Mouse (Mus musculus): ENCODE measurements around the gene Bcdin3d. TPM values are rescaled to one million over a fixed set of nuclear protein-coding genes. Genes with fewer than 3 reads are reported as not detected.
"Not testable (repeated sequence)": the region's sequence is repeated elsewhere in the genome, so short reads cannot be mapped to it uniquely, and the experiment has no call there.

Gene Bcdin3d
- polyA plus RNA-seq, 1 experiment from 2014 or later = 10.4 TPM

DNA sequence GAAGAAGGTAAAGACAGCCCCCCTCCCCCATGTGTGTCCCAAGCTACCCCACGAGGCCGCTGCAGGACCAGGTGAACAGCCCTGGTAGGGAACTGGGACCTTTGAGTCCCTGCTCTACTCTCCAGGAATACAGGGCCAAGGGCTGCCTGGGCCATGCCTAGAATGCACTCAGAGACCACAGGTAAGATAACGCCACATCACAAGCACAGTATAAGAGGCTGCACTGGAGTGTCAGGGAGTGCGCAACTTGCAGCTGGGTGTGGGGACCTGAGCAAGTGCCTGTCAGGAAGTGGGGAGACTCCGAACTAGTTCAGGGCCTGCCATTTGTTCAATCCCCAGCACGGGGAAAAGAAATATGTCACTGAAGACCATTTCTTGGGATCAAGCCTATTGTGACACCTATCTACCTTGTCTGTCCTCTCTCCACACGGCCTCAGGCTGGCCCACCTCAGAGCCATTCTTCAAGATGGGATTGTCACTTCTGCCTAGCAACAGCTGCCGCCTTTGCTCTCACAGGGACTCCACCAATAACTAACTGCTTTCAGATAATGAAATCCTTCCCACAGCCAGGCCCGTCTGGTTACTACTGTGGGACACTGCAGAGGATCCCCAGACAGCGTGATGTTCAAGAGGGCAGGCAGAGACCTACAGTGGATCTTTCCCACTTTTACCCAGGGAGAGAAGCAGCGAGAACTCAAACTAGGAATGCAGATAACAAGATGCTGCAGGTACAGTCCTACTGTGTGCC lies 21.2 kb downstream of the Bcdin3d start:
- WGBS = 76% methylated on average over 11 of the region's 11 CpGs
- ATAC-seq (ENCODE audit: low FRiP score, low TSS enrichment) (no peak), DNase-seq (ENCODE audit: low spot score) (no peak)
- Histone ChIP-seq H3K9me3 (ENCODE audit: control insufficient read depth, low read length) (no peaks in the 10 kb centered on the region), H3K9ac (ENCODE audit: low read length) (no peak overlapping the region), H3K27ac (replicated peaks) (no peak overlapping the region), H3K4me2 (replicated peaks; ENCODE audit: low read depth) (no peak overlapping the region), H3K27me3 (ENCODE audit: control insufficient read depth, insufficient read depth, low read length) (no peaks in the 10 kb centered on the region), H3K36me3 (ENCODE audit: control insufficient read depth, insufficient read depth, low read length) (no peaks in the 10 kb centered on the region), H3K4me3 (ENCODE audit: low read depth, low read length) (no peak overlapping the region), H3K4me1 (replicated peaks; ENCODE audit: control insufficient read depth, insufficient read depth) (no peaks in the 10 kb centered on the region; the same call in 1 of the 2 replicates)
- TF ChIP-seq EP300 (optimal IDR thresholded peaks at IDR 0.05) = no peak
- no peak for TF ChIP-seq CTCF (IDR thresholded peaks at IDR 0.05; ENCODE audit: low read depth)

DNA sequence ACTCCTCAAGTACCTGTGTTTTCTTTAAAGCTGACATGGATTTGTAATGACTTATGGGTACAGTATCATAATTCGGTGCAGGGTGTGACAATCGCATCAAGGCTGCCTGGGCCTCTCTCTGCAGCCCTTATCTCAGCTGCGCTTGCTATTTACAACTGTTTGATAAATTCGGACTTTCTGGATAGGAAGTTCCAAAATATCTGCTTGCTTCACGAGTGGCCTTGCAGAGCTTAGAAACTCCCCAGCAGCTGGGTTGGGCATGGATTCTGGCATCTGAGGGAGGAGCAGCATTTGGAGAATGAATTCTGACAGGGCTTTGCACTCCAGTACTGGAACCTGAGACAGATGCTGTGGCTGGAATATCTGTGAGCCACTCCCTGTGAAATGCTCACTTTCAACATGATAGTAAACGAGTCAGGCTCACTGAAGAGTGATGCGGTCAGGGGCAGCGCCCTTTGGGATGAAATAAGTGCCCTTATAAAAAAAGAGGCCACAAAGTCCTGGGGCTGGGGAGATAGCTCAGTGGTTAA lies 24.7 kb downstream of the Bcdin3d start:
- Histone ChIP-seq H3K9ac (ENCODE audit: low read length) (no peak overlapping the region), H3K4me2 (replicated peaks; ENCODE audit: low read depth) (no peak overlapping the region), H3K27ac (replicated peaks) (no peak overlapping the region), H3K4me1 (replicated peaks; ENCODE audit: control insufficient read depth, insufficient read depth) (no peaks in the 10 kb centered on the region; the same call in 1 of the 2 replicates), H3K27me3 (ENCODE audit: control insufficient read depth, insufficient read depth, low read length) (no peaks in the 10 kb centered on the region), H3K4me3 (ENCODE audit: low read depth, low read length) (no peak overlapping the region), H3K9me3 (ENCODE audit: control insufficient read depth, low read length) (no peaks in the 10 kb centered on the region), H3K36me3 (ENCODE audit: control insufficient read depth, insufficient read depth, low read length) (no peaks in the 10 kb centered on the region)
- TF ChIP-seq CTCF (IDR thresholded peaks at IDR 0.05; ENCODE audit: low read depth) = no peak
- TF ChIP-seq EP300 (optimal IDR thresholded peaks at IDR 0.05) = no peak
- 60% methylated on average over 8 of the region's 8 CpGs for WGBS
- DNase-seq (ENCODE audit: low spot score) (no peak), ATAC-seq (ENCODE audit: low FRiP score, low TSS enrichment) (peak; percentile 25; the same call in 1 of the 2 replicates)

DNA sequence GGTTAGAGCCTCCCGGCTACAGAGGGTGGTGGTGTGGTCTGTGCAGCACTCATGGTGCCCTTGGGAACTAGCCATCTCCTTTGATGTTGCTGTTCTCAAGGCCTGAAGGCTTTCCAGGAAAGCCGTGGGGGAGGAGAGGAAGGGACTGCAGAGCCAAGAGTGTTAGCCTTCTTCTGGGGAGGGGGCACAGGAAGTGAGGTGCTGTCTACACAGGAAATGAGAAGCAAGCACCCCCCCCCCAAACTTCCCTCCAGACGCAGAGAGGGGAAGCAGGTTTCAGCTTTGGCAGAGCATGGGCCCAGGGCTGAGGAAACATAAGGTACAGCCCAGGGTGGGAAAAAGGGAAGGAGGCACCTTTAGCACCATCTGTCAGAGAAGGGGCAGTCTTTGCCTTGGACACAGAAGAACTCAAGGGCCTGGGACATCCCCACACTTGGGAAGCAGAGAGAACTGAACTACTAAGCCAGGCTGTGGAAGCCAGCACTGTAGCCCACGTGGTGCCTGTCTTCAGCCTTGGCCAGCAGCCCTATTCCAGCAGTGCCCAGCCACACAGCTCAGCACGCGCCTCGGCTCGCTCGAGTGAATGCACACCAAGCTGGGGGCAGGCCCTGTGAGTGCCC lies 25.3 kb downstream of the Bcdin3d start:
- H3K36me3 ChIP-seq (ENCODE audit: control insufficient read depth, insufficient read depth, low read length) = no peaks in the 10 kb centered on the region
- DNase-seq (ENCODE audit: low spot score) = no peak
- H3K27ac ChIP-seq (replicated peaks) = 0 out of 2 replicates have a peak overlapping the region, but pooled peaks have one; percentile 9
- no peaks in the 10 kb centered on the region; the same call in 1 of the 2 replicates for H3K4me1 ChIP-seq (replicated peaks; ENCODE audit: control insufficient read depth, insufficient read depth)
- TF ChIP-seq EP300 (optimal IDR thresholded peaks at IDR 0.05) (no peak), CTCF (IDR thresholded peaks at IDR 0.05; ENCODE audit: low read depth) (no peak)
- H3K27me3 ChIP-seq (ENCODE audit: control insufficient read depth, insufficient read depth, low read length) = no peaks in the 10 kb centered on the region
- no peak overlapping the region for H3K9ac ChIP-seq (ENCODE audit: low read length)
- no peak overlapping the region for H3K4me3 ChIP-seq (ENCODE audit: low read depth, low read length)
- no peak overlapping the region for H3K4me2 ChIP-seq (replicated peaks; ENCODE audit: low read depth)
- no peaks in the 10 kb centered on the region for H3K9me3 ChIP-seq (ENCODE audit: control insufficient read depth, low read length)
- peak; percentile 60 for ATAC-seq (ENCODE audit: low FRiP score, low TSS enrichment)
- WGBS = 47% methylated on average over 9 of the region's 9 CpGs

DNA sequence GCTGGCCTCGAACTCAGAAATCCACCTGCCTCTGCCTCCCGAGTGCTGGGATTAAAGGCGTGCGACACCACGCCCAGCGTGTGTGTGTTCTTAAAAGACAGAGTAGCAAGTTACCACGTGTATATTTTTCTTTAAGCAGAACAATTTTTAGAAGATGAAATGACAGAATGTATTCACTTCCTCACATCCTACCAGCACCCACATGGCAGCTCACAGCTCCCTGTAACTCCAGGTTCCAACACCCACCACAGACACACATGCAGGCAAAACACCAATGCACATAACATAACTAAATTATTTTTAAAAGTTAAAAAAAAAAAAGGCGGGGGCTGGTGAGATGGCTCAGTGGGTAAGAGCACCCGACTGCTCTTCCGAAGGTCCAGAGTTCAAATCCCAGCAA lies 28.4 kb downstream of the Bcdin3d start:
- ATAC-seq (ENCODE audit: low FRiP score, low TSS enrichment); H3K4me2 ChIP-seq (replicated peaks; ENCODE audit: low read depth); H3K27me3 ChIP-seq (ENCODE audit: control insufficient read depth, insufficient read depth, low read length); H3K9me3 ChIP-seq (ENCODE audit: control insufficient read depth, low read length); H3K4me3 ChIP-seq (ENCODE audit: low read depth, low read length); H3K36me3 ChIP-seq (ENCODE audit: control insufficient read depth, insufficient read depth, low read length); H3K4me1 ChIP-seq (replicated peaks; ENCODE audit: control insufficient read depth, insufficient read depth); H3K27ac ChIP-seq (replicated peaks); DNase-seq (ENCODE audit: low spot score); H3K9ac ChIP-seq (ENCODE audit: low read length): not testable (repeated sequence)
- 88% methylated on average over 10 of the region's 10 CpGs for WGBS

DNA sequence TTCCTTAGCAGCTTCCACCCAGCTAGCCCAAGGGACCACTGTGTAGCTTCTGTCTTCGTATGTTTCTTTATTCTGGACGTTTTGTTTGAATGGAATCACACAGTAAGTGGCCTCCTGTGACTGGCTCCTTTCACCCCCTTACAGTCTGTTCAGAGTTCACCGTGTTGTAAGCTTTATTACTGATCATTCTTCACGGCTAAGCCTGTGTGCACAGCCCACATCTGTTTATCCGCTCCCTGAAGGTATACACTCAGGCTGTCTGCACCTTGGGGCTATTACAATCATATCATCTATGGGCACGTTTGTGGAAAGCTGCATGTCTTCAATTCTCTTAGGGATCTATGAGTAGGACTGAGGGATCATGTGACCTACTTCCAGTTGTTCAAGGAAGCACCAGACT lies 29.0 kb downstream of the Bcdin3d start:
- no peak overlapping the region for H3K4me3 ChIP-seq (ENCODE audit: low read depth, low read length)
- no peaks in the 10 kb centered on the region for H3K36me3 ChIP-seq (ENCODE audit: control insufficient read depth, insufficient read depth, low read length)
- H3K4me2 ChIP-seq (replicated peaks; ENCODE audit: low read depth) = no peak overlapping the region
- TF ChIP-seq EP300 (optimal IDR thresholded peaks at IDR 0.05) = no peak
- TF ChIP-seq CTCF (IDR thresholded peaks at IDR 0.05; ENCODE audit: low read depth) = no peak
- no peaks in the 10 kb centered on the region for H3K27me3 ChIP-seq (ENCODE audit: control insufficient read depth, insufficient read depth, low read length)
- H3K9me3 ChIP-seq (ENCODE audit: control insufficient read depth, low read length) = no peaks in the 10 kb centered on the region
- DNase-seq (ENCODE audit: low spot score) (no peak), ATAC-seq (ENCODE audit: low FRiP score, low TSS enrichment) (no peak)
- H3K4me1 ChIP-seq (replicated peaks; ENCODE audit: control insufficient read depth, insufficient read depth) = no peaks in the 10 kb centered on the region; the same call in none of the 2 replicates
- H3K27ac ChIP-seq (replicated peaks) = 0 out of 2 replicates have a peak overlapping the region, but pooled peaks have one; percentile 8
- no peak overlapping the region for H3K9ac ChIP-seq (ENCODE audit: low read length)
- 46% methylated on average over 6 of the region's 6 CpGs for WGBS

DNA sequence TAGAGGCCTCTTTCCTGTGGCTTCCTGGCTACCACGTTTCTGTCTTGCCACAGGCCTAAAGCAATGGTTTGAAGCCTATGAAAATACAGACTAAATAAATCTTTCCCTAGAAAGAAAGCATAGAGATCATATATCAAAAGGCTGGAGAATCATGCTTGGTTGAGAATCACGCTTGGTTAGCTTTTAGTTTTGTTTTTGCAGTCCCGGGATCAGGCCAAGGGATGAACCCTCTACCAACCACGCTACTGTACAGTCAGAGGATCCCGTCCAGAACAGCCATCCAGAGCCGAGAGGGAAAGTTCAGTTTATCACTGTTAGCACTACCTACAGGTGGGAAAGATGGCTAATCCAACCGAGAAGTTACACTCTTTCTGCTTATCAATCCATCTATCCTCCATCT lies 32.2 kb downstream of the Bcdin3d start:
- TF ChIP-seq CTCF (IDR thresholded peaks at IDR 0.05; ENCODE audit: low read depth) = no peak
- TF ChIP-seq EP300 (optimal IDR thresholded peaks at IDR 0.05) = no peak
- DNase-seq (ENCODE audit: low spot score) (no peak), ATAC-seq (ENCODE audit: low FRiP score, low TSS enrichment) (no peak)
- H3K27me3 ChIP-seq (ENCODE audit: control insufficient read depth, insufficient read depth, low read length) = no peaks in the 10 kb centered on the region
- H3K4me1 ChIP-seq (replicated peaks; ENCODE audit: control insufficient read depth, insufficient read depth) = peaks cover 3% of the 10 kb centered on the region
- 67% methylated on average over 7 of the region's 7 CpGs for WGBS
- no peaks in the 10 kb centered on the region for H3K36me3 ChIP-seq (ENCODE audit: control insufficient read depth, insufficient read depth, low read length)
- no peaks in the 10 kb centered on the region for H3K9me3 ChIP-seq (ENCODE audit: control insufficient read depth, low read length)
- H3K27ac ChIP-seq (replicated peaks) = no peak overlapping the region
- H3K4me3 ChIP-seq (ENCODE audit: low read depth, low read length) = no peak overlapping the region
- no peak overlapping the region for H3K9ac ChIP-seq (ENCODE audit: low read length)
- H3K4me2 ChIP-seq (replicated peaks; ENCODE audit: low read depth) = no peak overlapping the region

Data from stomach, postnatal 0 days (tissue).